Mouse (Mus musculus) midbrain, postnatal 0 days (tissue): Measurements from ENCODE around the gene P3h2. TPM values are rescaled to one million over a fixed set of nuclear protein-coding genes. Genes with fewer than 3 reads are reported as not detected.

Experiments
- ATAC-seq: fragments of 200-750 bp; cut with Nextera tagmentation; 2 replicates; pipeline ENCODE4 v1.8.0; 2017; ENCODE audit warnings: moderate number of reproducible peaks, mild to moderate bottlenecking, moderate TSS enrichment, moderate library complexity; ENCODE audit not compliant: low FRiP score
- DNase-seq: peaks from one replicate; pipeline ENCODE4 v3.0.0-alpha.2; 2015; ENCODE audit warnings: low spot score
- H3K27ac ChIP-seq: fragments of 300-500 bp; sonication (generic); 2 replicates; pipeline ENCODE4 v1.5.1; 2014; ENCODE audit warnings: low read depth, mild to moderate bottlenecking, low read length, mixed read lengths
- H3K27me3 ChIP-seq: fragments of 300-500 bp; sonication (generic); 2 replicates; pipeline ENCODE4 v1.6.1; 2014; ENCODE audit warnings: low read length, control low read depth, mixed read lengths; ENCODE audit not compliant: insufficient read depth
- H3K36me3 ChIP-seq: fragments of 300-500 bp; sonication (generic); 2 replicates; pipeline ENCODE4 v1.6.1; 2014; ENCODE audit warnings: low read length, control low read depth, mixed read lengths; ENCODE audit not compliant: insufficient read depth
- H3K4me1 ChIP-seq: fragments of 300-500 bp; sonication (generic); 2 replicates; pipeline ENCODE4 v1.6.1; 2014; ENCODE audit warnings: mild to moderate bottlenecking, control low read depth, antibody characterized with exemption, low read length, mixed read lengths; ENCODE audit not compliant: insufficient read depth
- H3K4me2 ChIP-seq: fragments of 300-500 bp; sonication (generic); 2 replicates; pipeline ENCODE4 v1.6.1; 2014; ENCODE audit warnings: low read depth, mild to moderate bottlenecking, low read length, mixed read lengths; ENCODE audit not compliant: poor library complexity, severe bottlenecking
- H3K4me3 ChIP-seq: fragments of 300-500 bp; sonication (generic); 2 replicates; pipeline ENCODE4 v1.5.1; 2014; ENCODE audit warnings: low read depth, mild to moderate bottlenecking, low read length, moderate library complexity
- H3K9ac ChIP-seq: fragments of 300-500 bp; sonication (generic); replicated peaks from 2 replicates; pipeline ENCODE4 v1.6.1; 2014; ENCODE audit warnings: mild to moderate bottlenecking, low read length, moderate library complexity, mixed read lengths; ENCODE audit not compliant: poor library complexity, severe bottlenecking
- H3K9me3 ChIP-seq: fragments of 300-500 bp; sonication (generic); 2 replicates; pipeline ENCODE4 v1.6.1; 2016; ENCODE audit warnings: low read length, control low read depth
- CTCF ChIP-seq: IDR thresholded peaks from 2 replicates; pipeline ENCODE4 v1.5.1; 2016; ENCODE audit warnings: antibody characterized with exemption, mild to moderate bottlenecking
- WGBS: fragments of 180-500 bp; shearing (Covaris S2); extraction: QIAGEN DNeasy Blood & Tissue Kit; methylation state at CpG from one replicate; pipeline ENCODE4 v1.1.7; 2014; 5-methylcytosine and 5-hydroxymethylcytosine counted together
- polyA plus RNA-seq: library from polyadenylated mRNA; unstranded; fragments of >200 nt; fragmentation: Nextera tagmentation; extraction: Ambion mirVana; gene quantifications from 2 replicates; pipeline ENCODE4 v1.2.1, GENCODE M21; 2015
- total RNA-seq: library from RNA; depleted of rRNA; stranded (reverse); fragments of >200 nt; gene quantifications from 2 replicates; pipeline ENCODE4 v1.2.3, GENCODE M21; 2014

The P3h2 gene
- total and polyA plus RNA-seq, 2 experiments from 2014 or later = 0.42 to 1.3 TPM

- no peak overlapping the region for H3K4me3 ChIP-seq
- H3K4me2 ChIP-seq = no peak overlapping the region
- ATAC-seq (no peak), DNase-seq (no peak)
- WGBS = 91% methylated on average over 5 of the region's 5 CpGs
- no peaks in the 10 kb centered on the region for H3K36me3 ChIP-seq
- no peaks in the 10 kb centered on the region for H3K9me3 ChIP-seq
- no peak overlapping the region for H3K9ac ChIP-seq
- H3K27ac ChIP-seq = no peak overlapping the region
- no peaks in the 10 kb centered on the region for H3K4me1 ChIP-seq
- H3K27me3 ChIP-seq = no peaks in the 10 kb centered on the region
- no peak for TF ChIP-seq CTCF
Observed at GRCm38 (mm10) chr16:25970720-25971119, 134.9 kb downstream of the P3h2 start.

- Histone ChIP-seq H3K4me2 (no peak overlapping the region), H3K27me3 (no peaks in the 10 kb centered on the region), H3K9ac (no peak overlapping the region), H3K4me1 (no peaks in the 10 kb centered on the region), H3K9me3 (no peaks in the 10 kb centered on the region), H3K27ac (no peak overlapping the region), H3K4me3 (no peak overlapping the region), H3K36me3 (no peaks in the 10 kb centered on the region)
- no peak for ATAC-seq
- no peak for TF ChIP-seq CTCF
- WGBS = 93% methylated on average over 6 of the region's 6 CpGs
- DNase-seq = no peak
Observed at GRCm38 (mm10) chr16:25970193-25970592, 135.4 kb downstream of the P3h2 start.

- peak; percentile 77 for DNase-seq
- Histone ChIP-seq H3K4me3 (no peak overlapping the region), H3K27ac (no peak overlapping the region), H3K27me3 (no peaks in the 10 kb centered on the region), H3K4me2 (no peak overlapping the region), H3K9me3 (no peaks in the 10 kb centered on the region), H3K4me1 (no peaks in the 10 kb centered on the region), H3K9ac (no peak overlapping the region), H3K36me3 (no peaks in the 10 kb centered on the region)
- WGBS = 21% methylated on average over 3 of the region's 3 CpGs
- 0 out of 2 replicates have a peak, but pooled peaks have one; percentile 49 for ATAC-seq
- TF ChIP-seq CTCF = peak; percentile 96
Observed at GRCm38 (mm10) chr16:25967297-25967696, 138.3 kb downstream of the P3h2 start.

GRCm38 (mm10) chr16:25963856-25964255 is 141.7 kb downstream of the P3h2 start:
- H3K9ac ChIP-seq = no peak overlapping the region
- no peaks in the 10 kb centered on the region for H3K27me3 ChIP-seq
- peak; percentile 96 for TF ChIP-seq CTCF
- no peak for ATAC-seq
- H3K36me3 ChIP-seq = no peaks in the 10 kb centered on the region
- 25% methylated on average over 3 of the region's 3 CpGs for WGBS
- H3K4me1 ChIP-seq = no peaks in the 10 kb centered on the region
- no peak overlapping the region for H3K27ac ChIP-seq
- DNase-seq = peak; percentile 82
- H3K4me2 ChIP-seq = no peak overlapping the region
- H3K9me3 ChIP-seq = no peaks in the 10 kb centered on the region
- H3K4me3 ChIP-seq = no peak overlapping the region

DNA sequence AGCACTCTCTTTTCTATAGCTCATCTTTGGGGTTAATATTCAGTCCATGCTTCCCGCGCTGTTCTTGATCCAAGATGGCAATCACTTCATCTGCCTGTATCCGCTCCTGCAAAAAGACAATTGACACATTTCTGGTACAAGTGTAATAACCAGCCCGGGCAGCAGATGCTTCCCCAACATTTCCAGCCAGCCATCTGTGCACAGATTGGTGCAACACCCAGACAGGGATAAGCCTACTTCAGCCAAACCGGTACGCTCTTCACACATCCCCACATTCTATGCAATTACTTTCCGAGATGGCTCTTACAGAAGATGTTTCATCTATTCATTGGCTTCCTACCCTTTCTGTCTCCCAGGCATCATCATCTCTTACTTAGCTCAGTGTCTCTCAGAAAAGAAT is 145.2 kb downstream of the P3h2 start:
- H3K4me2 ChIP-seq = no peak overlapping the region
- H3K27ac ChIP-seq = no peak overlapping the region
- no peak for TF ChIP-seq CTCF
- 90% methylated on average over 7 of the region's 7 CpGs for WGBS
- H3K9me3 ChIP-seq = no peaks in the 10 kb centered on the region
- H3K4me3 ChIP-seq = no peak overlapping the region
- no peaks in the 10 kb centered on the region for H3K36me3 ChIP-seq
- H3K9ac ChIP-seq = no peak overlapping the region
- H3K27me3 ChIP-seq = no peaks in the 10 kb centered on the region
- no peak for ATAC-seq
- DNase-seq = peak; percentile 46
- H3K4me1 ChIP-seq = no peaks in the 10 kb centered on the region

GRCm38 (mm10) chr16:25959929-25960328 is 145.7 kb downstream of the P3h2 start:
- no peak overlapping the region for H3K4me3 ChIP-seq
- no peaks in the 10 kb centered on the region for H3K9me3 ChIP-seq
- no peak overlapping the region for H3K9ac ChIP-seq
- H3K4me1 ChIP-seq = no peaks in the 10 kb centered on the region
- WGBS = 94% methylated on average over 5 of the region's 5 CpGs
- H3K27me3 ChIP-seq = no peaks in the 10 kb centered on the region
- no peak for DNase-seq
- no peak for ATAC-seq
- H3K36me3 ChIP-seq = no peaks in the 10 kb centered on the region
- no peak for TF ChIP-seq CTCF
- H3K27ac ChIP-seq = no peak overlapping the region
- H3K4me2 ChIP-seq = no peak overlapping the region
